Mouse (Mus musculus) C2C12 (cell line): Measurements from ENCODE around the gene Nxn.

Experiments
- CEBPB ChIP-seq: IDR thresholded peaks from one replicate; pipeline ENCODE4 v1.6.1; 2011; ENCODE audit warnings: low read depth, mild to moderate bottlenecking, control low read depth, moderate library complexity
- CTCF ChIP-seq: IDR thresholded peaks from one replicate; pipeline ENCODE4 v1.5.1; 2011; ENCODE audit not compliant: control insufficient read depth, insufficient read depth, insufficient read length
- MAX ChIP-seq: IDR thresholded peaks from one replicate; pipeline ENCODE4 v1.6.1; 2011; ENCODE audit warnings: mild to moderate bottlenecking, control low read depth
- MYOD1 ChIP-seq: IDR thresholded peaks from one replicate; pipeline ENCODE4 v1.6.1; 2011; ENCODE audit warnings: low read depth; ENCODE audit not compliant: control insufficient read depth, insufficient read length
- MYOG ChIP-seq: IDR thresholded peaks from one replicate; pipeline ENCODE4 v1.6.1; 2011; ENCODE audit not compliant: control insufficient read depth, insufficient read length; ENCODE audit errors: extremely low read depth
- USF1 ChIP-seq: IDR thresholded peaks from one replicate; pipeline ENCODE4 v1.6.1; 2011; ENCODE audit warnings: low read depth, mild to moderate bottlenecking, control low read depth, moderate library complexity

GRCm38 (mm10) chr11:76370491-76370890, 28.4 kb downstream of the Nxn start:
- TF ChIP-seq CTCF (no peak), USF1 (no peak), MYOG (no peak), CEBPB (no peak), MAX (no peak), MYOD1 (no peak)
